Mouse (Mus musculus) midbrain, postnatal 0 days (tissue): ENCODE data around the gene Cd68. TPM values are rescaled to one million over a fixed set of nuclear protein-coding genes. Genes with fewer than 3 reads are reported as not detected.
A peak's percentile ranks its signal among the peaks of the same experiment; 100 is the strongest.

Source experiments
- ATAC-seq: fragments of 200-750 bp; cut with Nextera tagmentation; 2 replicates; pipeline ENCODE4 v1.8.0; 2017; ENCODE audit warnings: moderate number of reproducible peaks, mild to moderate bottlenecking, moderate TSS enrichment, moderate library complexity; ENCODE audit not compliant: low FRiP score
- DNase-seq: peaks from one replicate; pipeline ENCODE4 v3.0.0-alpha.2; 2015; ENCODE audit warnings: low spot score
- H3K27ac ChIP-seq: fragments of 300-500 bp; sonication (generic); 2 replicates; pipeline ENCODE4 v1.5.1; 2014; ENCODE audit warnings: low read depth, mild to moderate bottlenecking, low read length, mixed read lengths
- H3K27me3 ChIP-seq: fragments of 300-500 bp; sonication (generic); 2 replicates; pipeline ENCODE4 v1.6.1; 2014; ENCODE audit warnings: low read length, control low read depth, mixed read lengths; ENCODE audit not compliant: insufficient read depth
- H3K36me3 ChIP-seq: fragments of 300-500 bp; sonication (generic); 2 replicates; pipeline ENCODE4 v1.6.1; 2014; ENCODE audit warnings: low read length, control low read depth, mixed read lengths; ENCODE audit not compliant: insufficient read depth
- H3K4me1 ChIP-seq: fragments of 300-500 bp; sonication (generic); 2 replicates; pipeline ENCODE4 v1.6.1; 2014; ENCODE audit warnings: mild to moderate bottlenecking, control low read depth, antibody characterized with exemption, low read length, mixed read lengths; ENCODE audit not compliant: insufficient read depth
- H3K4me2 ChIP-seq: fragments of 300-500 bp; sonication (generic); 2 replicates; pipeline ENCODE4 v1.6.1; 2014; ENCODE audit warnings: low read depth, mild to moderate bottlenecking, low read length, mixed read lengths; ENCODE audit not compliant: poor library complexity, severe bottlenecking
- H3K4me3 ChIP-seq: fragments of 300-500 bp; sonication (generic); 2 replicates; pipeline ENCODE4 v1.5.1; 2014; ENCODE audit warnings: low read depth, mild to moderate bottlenecking, low read length, moderate library complexity
- H3K9ac ChIP-seq: fragments of 300-500 bp; sonication (generic); replicated peaks from 2 replicates; pipeline ENCODE4 v1.6.1; 2014; ENCODE audit warnings: mild to moderate bottlenecking, low read length, moderate library complexity, mixed read lengths; ENCODE audit not compliant: poor library complexity, severe bottlenecking
- H3K9me3 ChIP-seq: fragments of 300-500 bp; sonication (generic); 2 replicates; pipeline ENCODE4 v1.6.1; 2016; ENCODE audit warnings: low read length, control low read depth
- CTCF ChIP-seq: IDR thresholded peaks from 2 replicates; pipeline ENCODE4 v1.5.1; 2016; ENCODE audit warnings: antibody characterized with exemption, mild to moderate bottlenecking
- WGBS: fragments of 180-500 bp; shearing (Covaris S2); extraction: QIAGEN DNeasy Blood & Tissue Kit; methylation state at CpG from one replicate; pipeline ENCODE4 v1.1.7; 2014; 5-methylcytosine and 5-hydroxymethylcytosine counted together
- polyA plus RNA-seq: library from polyadenylated mRNA; unstranded; fragments of >200 nt; fragmentation: Nextera tagmentation; extraction: Ambion mirVana; gene quantifications from 2 replicates; pipeline ENCODE4 v1.2.1, GENCODE M21; 2015
- total RNA-seq: library from RNA; depleted of rRNA; stranded (reverse); fragments of >200 nt; gene quantifications from 2 replicates; pipeline ENCODE4 v1.2.3, GENCODE M21; 2014

The Cd68 gene
- total and polyA plus RNA-seq, 2 experiments from 2014 or later: 10.3 to 11.0 TPM

DNA sequence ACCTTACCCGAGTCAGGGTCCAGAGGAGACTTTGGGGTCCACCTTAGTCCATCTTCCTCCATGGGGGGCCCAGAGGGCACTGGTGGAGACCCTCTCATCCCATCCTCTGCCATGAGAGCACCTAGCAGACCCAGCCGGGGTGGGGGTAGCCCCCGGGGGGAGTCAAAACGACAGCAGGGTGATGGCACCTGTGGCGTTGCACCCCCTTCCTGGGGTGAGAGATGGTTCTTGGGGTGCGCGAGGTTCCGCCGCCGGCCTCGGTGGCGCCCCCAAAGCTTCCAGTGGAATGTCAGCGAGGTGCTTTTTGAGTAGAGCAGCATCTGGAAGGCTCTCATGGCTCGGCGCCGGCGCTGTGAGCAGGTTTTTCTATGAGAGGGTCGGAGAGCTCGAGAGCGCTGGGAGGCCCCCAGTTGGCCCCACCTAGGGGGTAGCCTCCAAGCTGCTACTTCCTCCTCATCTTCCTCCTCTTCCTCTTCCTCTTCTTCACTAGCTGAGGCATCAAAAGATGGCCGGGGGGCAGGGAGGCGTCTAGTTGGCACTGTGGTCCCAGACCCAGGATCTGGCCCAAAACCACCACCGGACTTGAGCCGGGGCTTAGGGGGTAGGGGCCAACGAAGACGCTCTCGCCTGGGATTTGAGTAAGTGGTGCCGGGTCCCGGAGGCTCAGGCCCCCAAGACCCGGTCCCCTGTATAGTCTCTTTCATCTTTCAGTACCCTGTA, 14.3 kb upstream of the Cd68 start:
- Histone ChIP-seq H3K9ac (peak overlapping the region; percentile 86; the same call in 1 of the 2 replicates), H3K4me3 (peak overlapping the region; percentile 75)
- DNase-seq: no peak

DNA sequence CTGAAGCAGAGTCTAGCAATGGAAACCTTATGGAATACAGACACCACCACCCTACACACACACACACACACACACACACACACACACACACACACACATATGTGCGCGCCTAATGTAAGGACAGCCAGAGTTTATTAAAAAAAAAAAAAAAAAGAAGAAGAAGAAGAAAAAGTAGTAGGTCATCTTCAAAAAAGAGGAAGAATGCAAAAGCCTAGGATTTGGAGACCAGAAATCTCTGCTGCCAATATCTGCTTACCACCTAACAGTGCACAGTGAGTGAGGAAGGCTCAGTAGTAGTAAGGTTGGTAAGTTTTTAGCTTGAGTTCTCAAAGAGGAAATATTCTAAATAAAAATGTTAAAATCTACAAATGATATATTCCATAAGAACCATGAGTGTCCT, 13.2 kb upstream of the Cd68 start:
- Histone ChIP-seq H3K4me3 (no peak overlapping the region), H3K36me3 (peaks cover 28% of the 10 kb centered on the region), H3K9ac (0 out of 2 replicates have a peak overlapping the region, but pooled peaks have one; percentile 29), H3K27me3 (no peaks in the 10 kb centered on the region), H3K9me3 (no peaks in the 10 kb centered on the region), H3K4me2 (no peak overlapping the region), H3K4me1 (peaks cover 11% of the 10 kb centered on the region), H3K27ac (no peak overlapping the region)
- no peak for DNase-seq
- no peak for ATAC-seq
- TF ChIP-seq CTCF: no peak
- WGBS: 96% methylated on average over 2 of the region's 2 CpGs

More for the DNA sequence above, 14.3 kb upstream of the Cd68 start:
- ATAC-seq: no peak
- Histone ChIP-seq H3K9me3 (no peaks in the 10 kb centered on the region), H3K4me2 (peak overlapping the region; percentile 91), H3K36me3 (peaks cover 21% of the 10 kb centered on the region), H3K4me1 (peaks cover 11% of the 10 kb centered on the region), H3K27ac (no peak overlapping the region), H3K27me3 (no peaks in the 10 kb centered on the region)
- no peak for TF ChIP-seq CTCF
- WGBS: 91% methylated on average over 30 of the region's 30 CpGs

- WGBS: under 1% methylated on average over 36 of the region's 36 CpGs
- H3K4me3 ChIP-seq: peak within 1 kb of the TSS; percentile 98
Observed at GRCm38 (mm10) chr11:69672211-69672706, 6.3 kb upstream of the Cd68 start, which contains the start of gene Eif4a1. Gene Eif4a1 (minus strand): TSS chr11:69672423.

DNA sequence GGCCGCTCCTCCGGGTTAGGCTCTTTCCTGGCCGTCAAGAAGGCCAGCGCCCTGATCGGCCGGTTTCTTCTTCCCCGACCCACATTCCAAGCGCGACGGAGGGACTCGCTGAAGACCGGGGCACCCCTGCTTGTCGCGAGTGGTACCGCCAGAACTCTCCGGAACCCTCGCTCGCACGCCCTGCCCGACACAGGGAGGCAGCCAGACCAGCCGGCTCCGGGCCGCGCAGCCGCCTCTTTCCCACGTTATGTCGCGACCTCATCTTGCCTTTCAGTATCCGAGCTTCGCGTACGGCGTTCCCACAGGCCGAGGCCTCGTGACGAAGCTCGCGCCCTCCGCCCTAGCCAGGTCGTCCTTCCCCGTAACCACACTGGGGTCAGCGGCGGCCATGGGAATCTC, 5.8 kb upstream of the Cd68 start:
- ATAC-seq: peak; percentile 20; the same call in 1 of the 2 replicates
- Histone ChIP-seq H3K9ac (peak overlapping the region; percentile 100), H3K9me3 (no peaks in the 10 kb centered on the region), H3K27ac (peak overlapping the region; percentile 99), H3K4me1 (0 out of 2 replicates have a peak, but pooled peaks cover 6% of the 10 kb centered on the region), H3K36me3 (peaks cover 41% of the 10 kb centered on the region), H3K4me2 (peak overlapping the region; percentile 83), H3K27me3 (no peaks in the 10 kb centered on the region), H3K4me3 (peak overlapping the region; percentile 98)
- no peak for TF ChIP-seq CTCF
- no peak for DNase-seq
- under 1% methylated on average over 43 of the region's 43 CpGs for WGBS

More at GRCm38 (mm10) chr11:69672211-69672706, 6.3 kb upstream of the Cd68 start, which contains the start of gene Eif4a1:
- Histone ChIP-seq H3K27ac (peak within 1 kb of the TSS; percentile 99), H3K9me3 (no peaks in the 10 kb centered on the region), H3K36me3 (peaks cover 44% of the 10 kb centered on the region), H3K9ac (peak within 1 kb of the TSS; percentile 100), H3K27me3 (no peaks in the 10 kb centered on the region), H3K4me1 (0 out of 2 replicates have a peak, but pooled peaks cover 6% of the 10 kb centered on the region), H3K4me2 (peak within 1 kb of the TSS; percentile 83)
- DNase-seq: peak; percentile 100
- TF ChIP-seq CTCF: peak; percentile 35; the same call in 1 of the 2 replicates
- ATAC-seq: peak; percentile 94

DNA sequence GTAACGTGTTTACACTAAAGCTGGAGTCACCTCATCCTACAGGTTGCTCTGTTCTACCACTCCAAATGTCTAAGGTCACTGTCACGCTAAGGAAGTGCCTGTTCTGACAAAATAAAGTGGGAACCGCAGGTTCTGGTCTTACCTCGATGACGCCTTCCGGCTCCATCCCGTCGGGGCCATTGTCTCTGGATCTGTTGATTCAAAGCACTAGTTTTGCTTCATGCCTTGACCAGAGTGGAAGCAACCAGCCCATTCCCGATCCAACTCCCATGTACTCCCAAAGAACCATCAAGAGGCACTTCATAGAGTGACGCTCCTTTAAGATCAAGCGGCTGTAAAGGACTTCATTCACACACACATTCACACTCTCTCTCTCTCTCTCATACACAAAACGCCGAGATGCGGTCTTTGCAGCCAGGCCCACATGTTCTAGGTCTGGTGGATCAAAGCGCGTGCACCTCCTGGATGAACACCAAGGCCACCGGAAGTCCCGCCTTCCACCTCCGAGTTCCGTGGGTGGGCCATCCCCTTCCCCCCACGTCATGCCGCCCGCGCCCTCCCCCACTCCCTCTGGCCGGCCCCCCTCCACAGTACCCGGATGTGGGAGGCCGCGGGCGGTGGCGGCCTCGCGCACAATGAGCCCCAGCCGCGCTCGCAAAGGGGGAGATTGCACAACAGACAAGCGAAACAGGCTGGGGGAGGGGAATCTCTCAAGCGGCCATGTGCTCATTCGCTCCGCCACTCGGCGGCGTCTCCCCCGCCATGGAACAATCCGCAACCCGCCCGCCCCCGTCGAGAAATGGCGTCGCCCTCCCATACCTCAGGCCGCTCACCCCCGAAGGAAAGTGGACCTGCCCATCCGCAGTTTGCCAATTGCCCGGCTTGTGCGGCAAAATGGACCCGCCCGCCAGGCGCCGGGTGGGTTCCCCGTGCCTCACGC, 5.1 kb upstream of the Cd68 start:
- Histone ChIP-seq H3K9ac (peak overlapping the region; percentile 100), H3K4me2 (peak overlapping the region; percentile 83), H3K27me3 (no peaks in the 10 kb centered on the region), H3K27ac (peak overlapping the region; percentile 99), H3K4me3 (peak overlapping the region; percentile 98), H3K4me1 (0 out of 2 replicates have a peak, but pooled peaks cover 6% of the 10 kb centered on the region), H3K36me3 (peaks cover 41% of the 10 kb centered on the region), H3K9me3 (no peaks in the 10 kb centered on the region)
- TF ChIP-seq CTCF: no peak
- 2% methylated on average over 52 of the region's 61 CpGs for WGBS
- DNase-seq (peak; percentile 99), ATAC-seq (peak; percentile 87)
